Mouse (Mus musculus) left cerebral cortex, adult 9 months (tissue): ENCODE measurements around the gene Pip4k2a.
"Not testable (repeated sequence)": the region's sequence is repeated elsewhere in the genome, so short reads cannot be mapped to it uniquely, and the experiment has no call there.

Source experiments
- DNase-seq, 2 experiments: peaks; one replicate each; pipeline ENCODE4 v3.0.0; 2022; ENCODE audit warnings: low spot score in 2 of 2

Pip4k2a gene

GRCm38 (mm10) chr2:18897742-18898256, 100.1 kb downstream of the Pip4k2a start:
- no peak for DNase-seq

DNA sequence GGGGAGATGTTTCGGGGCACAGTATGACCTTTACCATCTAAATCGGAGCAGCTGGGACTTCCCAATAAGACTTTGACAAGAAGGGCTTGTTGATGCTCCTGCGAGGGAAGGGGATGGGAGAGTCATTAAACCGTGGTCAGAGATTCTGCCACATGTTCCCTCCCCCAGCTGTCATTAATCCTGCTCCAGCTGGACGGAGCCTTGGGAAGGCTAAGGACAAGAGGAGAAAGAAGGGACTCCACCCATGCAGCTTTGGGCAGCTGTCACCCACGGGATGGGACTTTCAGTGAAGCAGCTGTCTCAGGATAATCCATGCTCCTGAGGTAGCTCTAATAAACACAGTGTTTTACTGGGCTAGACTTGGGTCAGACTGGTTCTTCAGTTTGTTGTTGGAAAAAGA, 101.9 kb downstream of the Pip4k2a start:
- DNase-seq, result no peak

DNA sequence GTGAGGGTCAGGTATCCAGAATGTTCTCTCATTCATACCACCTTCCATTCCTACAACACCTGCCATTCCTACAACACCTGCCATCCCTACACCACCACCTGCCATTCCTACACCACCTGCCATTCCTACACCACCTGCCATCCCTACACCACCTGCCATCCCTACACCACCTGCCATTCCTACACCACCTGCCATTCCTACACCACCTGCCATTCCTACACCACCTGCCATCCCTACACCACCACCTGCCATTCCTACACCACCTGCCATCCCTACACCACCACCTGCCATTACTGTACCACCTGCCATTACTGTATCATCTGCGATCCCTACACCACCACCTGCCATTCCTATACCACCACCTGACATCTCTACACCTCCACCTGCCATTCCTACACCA, 104.6 kb downstream of the Pip4k2a start:
- DNase-seq, result not testable (repeated sequence)

DNA sequence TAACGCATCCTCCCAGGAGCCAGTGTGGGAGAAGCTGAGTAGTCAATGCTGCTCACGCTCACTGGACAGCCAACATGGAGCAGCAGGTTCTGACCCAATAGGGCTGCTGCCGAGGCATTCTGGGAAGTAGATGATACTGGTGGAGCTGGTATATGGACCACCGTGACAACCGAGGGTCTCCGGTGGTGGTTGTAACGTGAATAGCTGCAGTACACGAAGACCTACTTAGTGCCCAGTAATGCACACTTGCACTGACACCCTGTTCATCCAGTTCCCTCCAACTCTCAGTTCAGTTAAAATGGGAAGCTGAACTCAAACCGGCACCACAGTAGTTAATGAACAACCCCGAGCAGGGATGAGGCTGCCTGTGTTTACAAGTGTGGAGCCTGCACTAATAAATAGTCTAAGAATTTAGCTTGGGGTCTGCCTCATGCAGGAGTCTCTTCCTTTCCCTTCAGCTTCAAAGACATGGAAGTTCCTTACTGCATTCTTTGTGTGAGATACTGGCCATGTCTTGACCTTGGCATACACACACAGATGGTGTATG, 105.9 kb downstream of the Pip4k2a start:
- no peak for DNase-seq

GRCm38 (mm10) chr2:18890227-18891001, 107.5 kb downstream of the Pip4k2a start:
- DNase-seq, result no peak

DNA sequence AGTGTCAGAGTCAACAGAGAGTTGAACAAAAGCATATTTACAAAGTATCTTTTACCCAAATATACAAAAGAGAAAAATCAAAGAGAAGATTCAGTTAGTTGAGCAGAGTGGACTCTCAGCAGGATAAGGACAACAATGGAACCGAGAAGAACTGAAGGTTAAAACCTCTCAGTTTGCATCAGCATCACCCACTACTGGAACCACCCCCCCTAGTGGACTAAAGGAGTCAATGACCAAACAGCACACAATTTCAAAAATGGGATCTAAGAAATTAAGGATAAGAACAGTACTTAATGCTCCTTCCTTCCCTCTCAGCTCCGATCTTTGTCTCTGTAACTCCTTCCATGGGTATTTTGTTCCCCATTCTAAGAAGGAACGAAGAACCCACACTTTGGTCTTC, 113.6 kb downstream of the Pip4k2a start:
- no peak for DNase-seq

DNA sequence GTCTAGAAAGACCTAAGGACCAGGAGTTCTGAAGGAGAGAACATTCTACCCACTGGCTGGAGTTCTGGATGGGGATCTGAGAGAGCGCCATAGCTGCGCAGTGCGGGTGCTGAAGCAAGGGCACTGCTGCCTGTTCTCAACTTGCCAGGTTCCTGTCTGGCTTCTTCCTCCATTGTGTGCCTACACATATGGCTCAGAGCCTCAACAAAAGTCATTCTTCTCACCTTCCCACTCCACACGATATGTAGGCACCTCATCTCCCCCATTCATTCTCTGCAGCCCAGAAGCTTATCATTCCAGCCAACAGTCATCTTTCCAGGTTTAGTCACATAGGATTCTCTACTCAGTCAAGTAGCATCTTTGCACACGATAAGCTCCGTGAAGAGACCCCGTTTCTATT, 123.3 kb downstream of the Pip4k2a start:
- peak in 1 of 2 experiments; percentile 27 for DNase-seq

DNA sequence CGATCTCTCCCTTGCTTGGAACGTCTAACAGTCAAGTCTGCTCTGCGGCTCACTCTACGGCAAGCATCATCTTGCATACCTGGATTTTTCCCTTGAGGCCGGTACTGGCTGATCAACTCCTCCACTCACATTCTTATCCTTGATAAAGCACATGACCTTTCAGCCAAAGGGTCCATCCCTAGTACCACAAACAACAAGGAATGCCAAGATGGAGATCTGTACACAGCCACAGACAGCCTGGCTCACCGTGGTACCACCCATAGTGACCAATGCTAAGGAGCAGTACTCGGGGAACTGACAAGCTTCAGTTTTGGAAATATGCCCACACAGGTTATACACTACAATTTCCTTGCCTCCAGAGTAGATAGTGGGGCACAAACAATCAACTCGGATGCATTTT, 123.9 kb downstream of the Pip4k2a start:
- no peak for DNase-seq

DNA sequence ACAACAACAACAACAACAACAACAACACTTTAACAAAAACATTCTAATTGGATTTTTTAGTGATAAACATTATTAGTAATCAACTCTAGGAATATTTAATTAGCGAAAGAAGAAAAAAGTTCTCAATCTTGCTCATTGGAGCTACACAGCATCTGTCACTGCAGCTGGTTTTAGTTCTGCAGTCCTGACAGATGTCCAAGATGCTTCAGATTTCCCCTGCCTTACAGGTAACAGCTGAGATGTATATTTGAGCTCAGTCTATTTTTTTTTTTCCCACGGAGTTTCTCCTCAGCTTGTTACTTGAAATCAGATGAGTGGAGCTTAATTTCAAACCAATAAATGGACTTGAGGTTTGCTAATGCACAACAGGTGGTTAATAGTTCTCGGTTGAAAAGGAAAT, 124.5 kb downstream of the Pip4k2a start:
- no peak for DNase-seq

- DNase-seq, result peak; percentile 15 to 81
Measured at GRCm38 (mm10) chr2:18872797-18873196, 125.1 kb downstream of the Pip4k2a start.

- no peak for DNase-seq
Measured at GRCm38 (mm10) chr2:18871087-18871486, 126.8 kb downstream of the Pip4k2a start.

DNA sequence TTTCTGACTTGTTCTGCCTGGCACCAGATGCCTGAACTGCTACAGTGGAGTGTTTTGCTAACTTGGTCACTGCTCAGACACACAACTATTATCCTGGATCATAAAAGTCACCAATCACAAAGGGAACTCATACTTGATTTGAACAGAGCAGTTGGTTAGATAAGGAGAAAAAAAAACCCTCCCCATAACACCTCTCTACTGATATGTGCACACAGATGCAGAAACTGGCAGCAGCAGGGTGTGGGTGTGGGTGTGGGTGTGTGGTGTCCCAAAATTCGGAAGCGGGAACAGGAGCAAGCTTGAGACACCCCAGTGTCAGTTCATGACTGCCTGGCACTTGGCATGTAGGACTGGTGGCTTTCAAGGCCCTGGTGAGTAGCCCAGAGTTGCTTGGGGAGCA, 130.9 kb downstream of the Pip4k2a start:
- no peak for DNase-seq

GRCm38 (mm10) chr2:18864719-18865118, 133.2 kb downstream of the Pip4k2a start:
- no peak for DNase-seq

GRCm38 (mm10) chr2:18861607-18862158, 136.2 kb downstream of the Pip4k2a start:
- DNase-seq, result no peak

DNA sequence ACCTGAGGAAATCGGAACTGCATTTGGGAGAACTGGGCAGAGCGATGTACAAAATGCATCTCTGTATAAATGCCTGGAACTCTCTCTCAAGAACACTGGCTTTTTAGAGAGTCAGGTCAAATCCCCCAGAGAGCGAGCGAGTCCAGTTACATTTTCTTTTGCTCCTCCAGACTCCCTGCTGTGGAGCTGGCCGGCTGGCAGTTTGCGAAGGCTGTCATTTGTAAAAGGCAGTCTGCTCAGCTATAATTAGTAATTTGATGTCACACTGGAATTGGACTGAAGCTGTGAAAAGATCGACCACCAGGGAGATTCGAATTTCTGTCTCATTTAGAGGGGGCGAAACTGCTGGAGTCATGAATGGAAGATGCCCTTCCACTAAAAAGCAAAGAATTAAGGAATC, 137.2 kb downstream of the Pip4k2a start:
- DNase-seq, result no peak

DNA sequence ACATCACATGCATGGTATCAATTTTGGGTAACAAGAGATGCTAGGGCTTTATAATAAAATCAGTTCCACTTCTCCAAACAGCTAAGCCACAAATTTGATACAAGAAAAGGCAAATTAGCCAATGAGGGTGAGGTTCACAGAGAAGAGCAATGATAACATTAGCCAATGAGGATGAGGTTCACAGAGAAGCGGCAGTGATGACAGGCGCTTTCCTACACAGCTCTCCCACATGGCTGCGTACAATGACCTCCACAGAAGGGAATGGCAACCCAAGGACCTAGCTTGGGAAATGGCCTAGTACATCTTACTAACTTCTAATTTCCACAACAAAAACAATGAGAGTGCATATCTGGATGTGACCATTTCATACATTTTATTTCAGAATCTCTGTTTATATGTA, 140.0 kb downstream of the Pip4k2a start:
- DNase-seq, result no peak

- no peak for DNase-seq
Measured at GRCm38 (mm10) chr2:18856461-18856860, 141.5 kb downstream of the Pip4k2a start.

GRCm38 (mm10) chr2:18855246-18855645, 142.7 kb downstream of the Pip4k2a start:
- no peak for DNase-seq

DNA sequence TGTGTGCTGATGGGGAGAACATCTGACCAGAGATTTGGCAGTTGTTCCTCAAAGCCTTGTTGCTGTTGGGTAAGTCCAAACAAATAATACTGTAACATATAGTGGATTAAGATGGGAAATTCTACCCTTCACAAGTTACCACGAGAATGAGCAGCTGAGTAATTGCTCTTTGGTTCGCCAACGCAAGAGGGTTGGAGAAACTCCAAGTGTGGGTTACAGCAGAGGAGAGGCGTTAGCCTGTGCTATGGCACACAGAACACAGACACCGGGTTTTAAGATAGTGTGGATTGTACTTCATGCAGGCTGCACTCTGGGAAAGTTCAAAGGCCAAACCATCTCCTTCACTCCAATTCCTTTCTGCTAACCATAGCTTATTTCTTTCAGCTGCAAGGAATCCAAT, 144.6 kb downstream of the Pip4k2a start:
- no peak for DNase-seq

DNA sequence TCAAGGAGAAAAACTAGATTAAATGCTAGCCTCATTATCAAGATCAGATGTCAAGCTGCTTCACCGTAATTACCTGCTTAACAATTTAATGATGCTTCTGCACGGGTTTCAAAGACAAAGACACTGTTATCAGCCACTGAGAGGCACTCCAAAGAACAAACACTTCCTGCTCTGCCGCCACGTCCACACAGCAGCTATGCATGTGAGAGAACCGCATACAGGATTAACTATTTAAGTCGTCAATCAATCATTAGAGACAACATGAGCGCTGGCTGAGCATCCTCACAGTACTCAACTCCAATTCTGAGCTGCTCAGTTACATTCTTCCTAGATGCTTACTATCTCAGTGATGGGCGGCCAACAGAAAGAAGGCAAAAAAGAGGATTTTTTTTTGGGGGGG, 147.3 kb downstream of the Pip4k2a start:
- DNase-seq, result no peak

GRCm38 (mm10) chr2:18848074-18848629, 149.8 kb downstream of the Pip4k2a start:
- no peak for DNase-seq

DNA sequence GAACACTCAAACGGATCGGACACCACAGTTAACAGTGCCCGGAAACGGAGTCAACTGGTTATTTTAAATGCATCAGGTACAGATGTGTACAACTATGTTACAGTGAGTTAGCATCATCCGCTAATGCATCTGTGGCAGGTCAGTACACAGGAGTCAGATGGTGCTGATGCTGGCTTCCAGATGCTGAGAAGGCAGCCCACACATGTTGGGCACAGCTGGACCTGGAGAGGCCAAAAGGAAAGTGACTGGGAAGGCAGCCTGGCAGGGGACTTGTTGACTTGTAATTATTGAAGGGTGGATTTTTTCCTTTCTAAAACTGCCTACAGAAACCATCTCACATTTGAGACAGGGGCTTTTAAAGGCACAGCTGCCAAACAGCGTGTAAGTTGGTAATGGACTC, 155.4 kb downstream of the Pip4k2a start:
- DNase-seq, result no peak

- DNase-seq, result peak in 1 of 2 experiments; percentile 51
Measured at GRCm38 (mm10) chr2:18841051-18841450, 156.9 kb downstream of the Pip4k2a start.
